Mouse (Mus musculus): ENCODE measurements around the gene Stx18. TPM values are rescaled to one million over a fixed set of nuclear protein-coding genes. Genes with fewer than 3 reads are reported as not detected.

The Stx18 gene
- total RNA-seq, 2 experiments from 2014 or later: 21.9 to 24.9 TPM

Other genes with a start within 250 kb of the Stx18 start
- 1 to 10 TPM; 4.0 to 5.1 TPM for gene Msx1, start 214.2 kb upstream of the Stx18 start, total RNA-seq (2021)
- gene Nsg1, start 121.2 kb downstream of the Stx18 start, total RNA-seq (2021): 10 to 100 TPM; 24.7 to 26.1 TPM
- 1 to 10 TPM; 6.3 to 6.8 TPM for gene Zbtb49, start 181.7 kb downstream of the Stx18 start, total RNA-seq (2021)
- gene Lyar, start 181.7 kb downstream of the Stx18 start, total RNA-seq (2021): 10 to 100 TPM; 16.6 to 18.6 TPM
- 10 to 100 TPM; 18.6 to 19.3 TPM for gene Tmem128, start 221.4 kb downstream of the Stx18 start, total RNA-seq (2021)
- under 1 TPM; 0.37 to 0.57 TPM for gene Otop1, start 237.2 kb downstream of the Stx18 start, total RNA-seq (2021)

Measured in gastrocnemius, postnatal 4 days (tissue).